Mouse (Mus musculus): ENCODE data around the gene Btaf1. TPM values are rescaled to one million over a fixed set of nuclear protein-coding genes. Genes with fewer than 3 reads are reported as not detected.

Gene Btaf1
- polyA plus RNA-seq (2014; fragmentation: Nextera tagmentation; extraction: Ambion mirVana): 19.0 and 20.2 TPM in 2 replicates

DNA sequence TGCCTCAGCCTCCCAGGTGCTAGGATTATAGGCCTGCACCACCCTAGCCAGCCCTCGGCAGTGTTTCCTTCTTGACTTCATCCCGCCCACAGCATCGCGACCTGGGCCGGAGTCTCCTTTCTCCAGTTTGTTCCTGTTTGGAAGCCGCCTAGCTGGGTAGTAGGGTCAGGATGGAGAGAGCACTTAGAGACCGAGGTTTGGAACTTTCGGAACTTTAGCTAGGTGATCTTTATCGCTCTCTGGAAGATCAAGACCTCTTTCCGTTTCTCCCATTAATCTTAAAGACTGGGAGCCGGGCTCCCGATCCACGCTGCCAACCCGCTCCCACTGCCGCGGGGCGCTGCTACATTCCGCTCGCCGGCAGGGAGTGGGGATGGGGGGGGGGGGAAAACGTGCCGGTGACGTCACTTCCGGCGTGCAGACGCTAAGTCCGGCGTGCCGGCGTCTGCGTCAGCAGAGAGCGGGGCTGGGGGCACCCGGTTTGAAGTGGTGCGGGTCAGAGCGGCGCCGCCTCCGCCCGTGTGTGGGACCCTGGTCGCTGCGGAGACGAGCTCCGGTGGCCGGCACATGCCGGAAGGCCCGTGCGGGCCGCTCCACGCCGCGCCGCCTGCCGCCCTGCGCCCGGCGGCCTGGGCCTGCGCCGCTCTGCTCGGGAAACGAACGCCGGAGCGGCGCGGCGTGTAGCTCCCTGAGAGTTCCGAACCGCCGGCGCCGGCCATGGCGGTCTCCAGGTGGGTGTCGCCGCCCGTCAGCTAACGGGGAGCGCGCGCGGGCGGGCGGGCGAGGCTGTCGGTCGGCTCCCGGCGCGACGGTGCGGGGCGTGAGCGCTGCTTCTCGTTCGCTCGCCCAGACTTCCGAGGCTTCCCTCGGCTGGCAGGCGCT, at the start of gene Btaf1:
Gene Btaf1, plus strand, starts transcription at position 409 of the 882 bp plus-strand sequence.
- ATAC-seq (ENCODE audit: low FRiP score) (peak; percentile 98), DNase-seq (ENCODE audit: low spot score) (peak; percentile 94)
- Histone ChIP-seq H3K4me2 (replicated peaks; ENCODE audit: low read depth, low read length) (peak within 1 kb of the TSS; percentile 80), H3K4me3 (ENCODE audit: low read depth, low read length) (peak within 1 kb of the TSS; percentile 96), H3K36me3 (ENCODE audit: control insufficient read depth, insufficient read depth, low read length) (no peaks in the 10 kb centered on the region), H3K27me3 (ENCODE audit: control insufficient read depth, insufficient read depth, low read length) (no peaks in the 10 kb centered on the region), H3K4me1 (replicated peaks; ENCODE audit: control insufficient read depth, insufficient read depth, low read length) (peaks cover 3% of the 10 kb centered on the region; the same call in 1 of the 2 replicates), H3K9me3 (ENCODE audit: control insufficient read depth, low read length) (no peaks in the 10 kb centered on the region), H3K27ac (ENCODE audit: low read depth, low read length) (peak within 1 kb of the TSS; percentile 86), H3K9ac (ENCODE audit: low read depth, low read length) (peak within 1 kb of the TSS; percentile 92)
- WGBS: under 1% methylated on average over 72 of the region's 98 CpGs

DNA sequence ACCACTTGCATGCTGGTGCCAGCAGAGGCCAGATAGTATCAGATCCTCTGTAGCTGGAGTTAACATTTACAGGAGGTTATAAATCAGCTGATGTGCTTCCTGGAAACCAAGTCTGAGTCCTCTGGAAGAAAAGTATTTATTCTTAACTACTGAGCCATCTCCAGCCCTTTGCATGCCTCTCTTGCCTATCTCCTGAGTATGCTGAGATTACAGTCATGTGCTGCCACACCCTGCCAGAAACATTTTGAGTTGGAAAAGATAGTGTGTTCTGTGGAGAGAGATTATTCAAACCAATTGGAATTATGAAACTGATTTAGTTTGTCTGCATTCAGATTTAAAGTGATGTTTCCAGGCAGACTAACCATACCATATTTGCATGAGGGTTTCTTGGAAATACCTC, 48.5 kb upstream of the Btaf1 start:
- no peak overlapping the region for H3K4me2 ChIP-seq (replicated peaks; ENCODE audit: low read depth, low read length)
- DNase-seq (ENCODE audit: low spot score) (no peak), ATAC-seq (ENCODE audit: low FRiP score) (no peak)
- peaks cover 14% of the 10 kb centered on the region for H3K36me3 ChIP-seq (ENCODE audit: control insufficient read depth, insufficient read depth, low read length)
- no peaks in the 10 kb centered on the region for H3K4me1 ChIP-seq (replicated peaks; ENCODE audit: control insufficient read depth, insufficient read depth, low read length)
- no peak overlapping the region for H3K27ac ChIP-seq (ENCODE audit: low read depth, low read length)
- no peaks in the 10 kb centered on the region for H3K9me3 ChIP-seq (ENCODE audit: control insufficient read depth, low read length)
- H3K27me3 ChIP-seq (ENCODE audit: control insufficient read depth, insufficient read depth, low read length): no peaks in the 10 kb centered on the region
- H3K4me3 ChIP-seq (ENCODE audit: low read depth, low read length): no peak overlapping the region
- no peak overlapping the region for H3K9ac ChIP-seq (ENCODE audit: low read depth, low read length)

DNA sequence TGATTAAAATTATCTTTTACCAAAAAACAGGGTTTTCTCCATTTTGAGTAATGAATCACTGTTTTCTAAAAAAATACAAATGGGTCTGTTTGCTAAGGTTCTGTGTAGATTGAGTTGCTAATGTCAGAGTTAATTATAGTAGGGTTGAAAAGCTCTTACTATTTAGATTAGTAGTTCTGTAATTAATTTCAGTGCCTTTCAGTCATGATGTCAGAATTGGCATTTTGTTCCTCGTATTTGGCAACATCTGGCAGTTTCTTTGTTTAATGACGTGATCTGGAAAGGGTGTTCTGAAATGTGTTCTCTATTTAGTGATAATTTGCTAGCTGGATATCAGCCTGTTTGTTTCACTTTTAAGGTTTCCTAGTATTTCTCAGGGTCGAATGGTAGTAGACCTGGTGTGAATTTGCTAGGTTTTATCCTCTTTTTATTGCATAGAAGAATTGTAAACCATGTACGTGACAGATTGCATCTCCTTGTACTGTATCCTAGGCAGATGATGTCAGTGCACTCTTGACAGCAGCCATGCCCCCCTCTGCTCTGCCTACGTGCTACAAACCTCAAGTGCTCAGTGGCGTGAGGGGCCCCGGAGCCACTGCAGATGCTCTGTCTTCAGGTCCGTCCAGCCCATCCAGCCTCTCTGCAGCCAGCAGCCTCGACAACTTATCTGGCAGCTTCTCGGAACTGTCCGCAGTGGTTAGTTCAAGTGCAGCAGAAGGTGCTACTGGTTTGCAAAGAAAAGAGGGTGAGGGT, 47.0 kb upstream of the Btaf1 start:
- no peak overlapping the region for H3K4me2 ChIP-seq (replicated peaks; ENCODE audit: low read depth, low read length)
- H3K27me3 ChIP-seq (ENCODE audit: control insufficient read depth, insufficient read depth, low read length): no peaks in the 10 kb centered on the region

DNA sequence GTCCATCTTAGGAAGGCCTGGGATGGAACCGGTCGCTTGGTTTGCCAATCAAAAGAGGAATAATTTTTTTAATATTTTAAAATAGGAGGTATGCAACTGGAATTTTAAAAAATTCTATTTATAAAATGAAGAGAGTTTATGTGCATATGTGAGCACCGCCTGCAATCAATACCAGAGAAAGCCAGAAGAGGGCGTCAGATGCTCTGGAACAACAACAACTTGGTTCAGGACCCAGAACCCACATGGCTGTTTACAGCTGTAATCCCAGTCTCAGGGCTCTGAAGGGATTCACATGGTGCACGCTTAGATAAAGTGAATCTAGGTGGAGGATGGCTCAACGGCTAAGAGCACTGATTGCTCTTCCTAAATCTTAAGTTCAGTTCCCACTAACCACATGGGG, 42.8 kb upstream of the Btaf1 start:
- Histone ChIP-seq H3K4me1 (replicated peaks; ENCODE audit: control insufficient read depth, insufficient read depth, low read length) (no peaks in the 10 kb centered on the region), H3K27ac (ENCODE audit: low read depth, low read length) (no peak overlapping the region), H3K27me3 (ENCODE audit: control insufficient read depth, insufficient read depth, low read length) (no peaks in the 10 kb centered on the region), H3K4me2 (replicated peaks; ENCODE audit: low read depth, low read length) (no peak overlapping the region), H3K4me3 (ENCODE audit: low read depth, low read length) (no peak overlapping the region), H3K9ac (ENCODE audit: low read depth, low read length) (no peak overlapping the region), H3K36me3 (ENCODE audit: control insufficient read depth, insufficient read depth, low read length) (peaks cover 13% of the 10 kb centered on the region; the same call in 1 of the 2 replicates), H3K9me3 (ENCODE audit: control insufficient read depth, low read length) (no peaks in the 10 kb centered on the region)
- peak; percentile 70 for DNase-seq (ENCODE audit: low spot score)
- ATAC-seq (ENCODE audit: low FRiP score): no peak
- 86% methylated on average over 6 of the region's 6 CpGs for WGBS

More for the DNA sequence above, 47.0 kb upstream of the Btaf1 start:
- H3K4me1 ChIP-seq (replicated peaks; ENCODE audit: control insufficient read depth, insufficient read depth, low read length): no peaks in the 10 kb centered on the region
- peaks cover 18% of the 10 kb centered on the region for H3K36me3 ChIP-seq (ENCODE audit: control insufficient read depth, insufficient read depth, low read length)
- H3K27ac ChIP-seq (ENCODE audit: low read depth, low read length): no peak overlapping the region
- no peak for DNase-seq (ENCODE audit: low spot score)
- no peaks in the 10 kb centered on the region for H3K9me3 ChIP-seq (ENCODE audit: control insufficient read depth, low read length)
- H3K9ac ChIP-seq (ENCODE audit: low read depth, low read length): no peak overlapping the region
- 86% methylated on average over 11 of the region's 11 CpGs for WGBS
- no peak overlapping the region for H3K4me3 ChIP-seq (ENCODE audit: low read depth, low read length)
- no peak for ATAC-seq (ENCODE audit: low FRiP score)

DNA sequence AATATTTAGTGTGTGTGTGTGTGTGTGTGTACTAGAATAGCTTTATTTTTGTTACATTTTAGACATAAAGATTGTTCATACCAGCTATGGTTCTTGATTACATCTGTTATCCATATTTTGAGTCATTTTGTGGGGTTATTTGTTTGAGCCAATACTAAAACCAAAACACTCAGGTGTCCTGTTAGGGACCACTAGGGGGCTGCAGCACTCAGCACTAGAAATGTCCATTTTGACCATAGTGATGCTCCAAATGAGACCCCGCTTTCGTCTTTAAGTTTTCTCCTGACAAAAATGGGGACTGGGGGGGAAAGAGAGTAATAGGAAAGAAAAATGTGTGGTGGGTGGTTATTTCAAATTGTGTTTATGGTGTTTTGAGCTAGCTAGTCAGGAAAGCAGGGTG, 39.6 kb upstream of the Btaf1 start:
- Histone ChIP-seq H3K36me3 (ENCODE audit: control insufficient read depth, insufficient read depth, low read length) (peaks cover 8% of the 10 kb centered on the region; the same call in 1 of the 2 replicates), H3K27me3 (ENCODE audit: control insufficient read depth, insufficient read depth, low read length) (no peaks in the 10 kb centered on the region), H3K27ac (ENCODE audit: low read depth, low read length) (no peak overlapping the region), H3K9ac (ENCODE audit: low read depth, low read length) (no peak overlapping the region), H3K4me3 (ENCODE audit: low read depth, low read length) (no peak overlapping the region), H3K9me3 (ENCODE audit: control insufficient read depth, low read length) (no peaks in the 10 kb centered on the region), H3K4me2 (replicated peaks; ENCODE audit: low read depth, low read length) (no peak overlapping the region), H3K4me1 (replicated peaks; ENCODE audit: control insufficient read depth, insufficient read depth, low read length) (no peaks in the 10 kb centered on the region)
- 79% methylated on average over 2 of the region's 2 CpGs for WGBS
- DNase-seq (ENCODE audit: low spot score) (peak; percentile 51), ATAC-seq (ENCODE audit: low FRiP score) (no peak)

DNA sequence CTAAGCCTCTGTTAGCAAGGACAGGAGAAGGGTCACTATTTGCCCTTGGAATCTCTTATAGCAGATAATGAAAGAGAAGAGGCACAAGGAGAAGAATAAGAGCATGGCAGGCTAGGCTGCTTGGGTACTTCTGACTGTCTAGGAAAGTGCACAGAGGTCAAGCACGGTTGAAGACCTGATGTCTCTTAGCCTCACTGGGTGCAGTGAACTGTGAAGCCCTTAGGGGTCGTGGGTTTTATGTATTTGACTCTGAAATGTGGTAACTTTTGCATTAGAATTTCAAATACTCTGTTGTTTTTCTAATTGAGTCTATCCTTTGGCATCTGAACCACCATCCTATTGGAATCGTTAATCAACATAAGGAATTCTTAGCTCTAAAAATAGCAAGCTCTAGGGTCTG, 38.2 kb upstream of the Btaf1 start:
- no peaks in the 10 kb centered on the region for H3K4me1 ChIP-seq (replicated peaks; ENCODE audit: control insufficient read depth, insufficient read depth, low read length)
- DNase-seq (ENCODE audit: low spot score) (no peak), ATAC-seq (ENCODE audit: low FRiP score) (no peak)
- H3K4me3 ChIP-seq (ENCODE audit: low read depth, low read length): no peak overlapping the region
- H3K4me2 ChIP-seq (replicated peaks; ENCODE audit: low read depth, low read length): no peak overlapping the region
- H3K27ac ChIP-seq (ENCODE audit: low read depth, low read length): no peak overlapping the region; the same call in 1 of the 2 replicates
- peaks cover 7% of the 10 kb centered on the region; the same call in 1 of the 2 replicates for H3K36me3 ChIP-seq (ENCODE audit: control insufficient read depth, insufficient read depth, low read length)
- WGBS: 43% methylated on average over 3 of the region's 3 CpGs
- H3K27me3 ChIP-seq (ENCODE audit: control insufficient read depth, insufficient read depth, low read length): no peaks in the 10 kb centered on the region
- H3K9me3 ChIP-seq (ENCODE audit: control insufficient read depth, low read length): no peaks in the 10 kb centered on the region
- no peak overlapping the region for H3K9ac ChIP-seq (ENCODE audit: low read depth, low read length)

DNA sequence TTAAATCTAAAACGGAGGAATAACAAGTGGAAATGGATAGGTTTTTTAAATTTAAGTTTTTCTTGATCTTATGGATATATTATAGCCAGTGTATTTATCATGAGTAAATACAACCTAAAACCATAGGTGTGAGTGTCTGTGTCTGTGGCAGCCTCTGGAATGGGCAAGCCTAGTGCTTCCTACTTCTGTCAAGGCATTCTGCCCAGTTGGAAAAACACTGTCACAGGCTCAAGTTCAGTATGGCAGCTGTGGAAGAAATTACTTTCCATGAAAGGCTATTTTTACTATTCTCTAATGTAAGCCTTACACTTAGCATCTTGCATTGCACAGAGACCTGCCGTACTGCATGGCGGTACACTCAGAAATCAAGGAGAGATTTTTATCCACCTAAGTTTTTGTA, 34.1 kb upstream of the Btaf1 start:
- ATAC-seq (ENCODE audit: low FRiP score) (no peak), DNase-seq (ENCODE audit: low spot score) (no peak)
- Histone ChIP-seq H3K9ac (ENCODE audit: low read depth, low read length) (no peak overlapping the region), H3K4me3 (ENCODE audit: low read depth, low read length) (no peak overlapping the region), H3K27ac (ENCODE audit: low read depth, low read length) (no peak overlapping the region), H3K27me3 (ENCODE audit: control insufficient read depth, insufficient read depth, low read length) (no peaks in the 10 kb centered on the region), H3K4me2 (replicated peaks; ENCODE audit: low read depth, low read length) (no peak overlapping the region), H3K4me1 (replicated peaks; ENCODE audit: control insufficient read depth, insufficient read depth, low read length) (peaks cover 9% of the 10 kb centered on the region), H3K36me3 (ENCODE audit: control insufficient read depth, insufficient read depth, low read length) (no peaks in the 10 kb centered on the region; the same call in 1 of the 2 replicates), H3K9me3 (ENCODE audit: control insufficient read depth, low read length) (no peaks in the 10 kb centered on the region)
- WGBS: 97% methylated on average over 3 of the region's 3 CpGs

DNA sequence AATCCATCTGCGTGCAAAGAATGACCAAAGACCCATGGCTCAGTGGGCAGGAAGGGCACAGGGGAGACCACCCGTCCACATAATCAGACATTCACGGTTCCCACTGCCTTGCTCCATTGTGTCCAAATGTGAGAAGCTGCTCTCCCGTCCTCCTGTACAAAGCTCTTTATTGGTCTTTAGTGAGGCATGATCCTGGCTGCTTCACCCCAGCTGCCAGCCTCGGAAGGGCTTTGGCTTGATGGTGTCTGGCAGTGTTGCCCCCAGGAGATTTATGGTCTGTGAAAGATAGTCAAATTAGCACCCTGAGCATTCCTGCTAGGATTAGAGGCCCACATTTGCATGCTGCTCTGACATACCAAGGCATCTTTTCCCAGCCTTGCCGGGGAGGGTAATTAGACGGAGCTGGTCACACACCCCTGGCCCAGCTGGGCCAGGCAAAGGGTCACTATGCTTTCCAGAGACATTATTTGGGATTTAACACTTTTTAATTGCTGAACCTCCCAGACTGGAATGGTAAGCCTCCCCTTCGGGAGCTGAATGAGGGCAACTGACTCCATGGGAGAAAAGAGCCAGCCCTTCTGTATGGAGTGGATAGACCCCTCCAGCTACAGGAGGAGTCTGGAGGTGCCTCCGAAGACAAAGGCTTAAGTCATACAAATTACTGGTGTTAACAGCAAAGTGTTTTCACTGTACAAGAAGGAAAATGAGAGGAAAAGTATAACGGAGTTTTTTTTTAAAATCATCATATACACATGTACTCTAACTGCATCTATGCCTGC, 28.9 kb upstream of the Btaf1 start:
- 0 out of 2 replicates have a peak overlapping the region, but pooled peaks have one; percentile 15 for H3K9ac ChIP-seq (ENCODE audit: low read depth, low read length)
- no peak overlapping the region; the same call in 1 of the 2 replicates for H3K4me2 ChIP-seq (replicated peaks; ENCODE audit: low read depth, low read length)
- 10% methylated on average over 10 of the region's 10 CpGs for WGBS
- H3K27me3 ChIP-seq (ENCODE audit: control insufficient read depth, insufficient read depth, low read length): no peaks in the 10 kb centered on the region
- H3K36me3 ChIP-seq (ENCODE audit: control insufficient read depth, insufficient read depth, low read length): no peaks in the 10 kb centered on the region
- H3K4me1 ChIP-seq (replicated peaks; ENCODE audit: control insufficient read depth, insufficient read depth, low read length): peaks cover 13% of the 10 kb centered on the region
- H3K9me3 ChIP-seq (ENCODE audit: control insufficient read depth, low read length): no peaks in the 10 kb centered on the region
- DNase-seq (ENCODE audit: low spot score): peak; percentile 68
- no peak overlapping the region for H3K4me3 ChIP-seq (ENCODE audit: low read depth, low read length)
- H3K27ac ChIP-seq (ENCODE audit: low read depth, low read length): peak overlapping the region; percentile 79
- peak; percentile 93 for ATAC-seq (ENCODE audit: low FRiP score)
